In the genomic region with DNA sequence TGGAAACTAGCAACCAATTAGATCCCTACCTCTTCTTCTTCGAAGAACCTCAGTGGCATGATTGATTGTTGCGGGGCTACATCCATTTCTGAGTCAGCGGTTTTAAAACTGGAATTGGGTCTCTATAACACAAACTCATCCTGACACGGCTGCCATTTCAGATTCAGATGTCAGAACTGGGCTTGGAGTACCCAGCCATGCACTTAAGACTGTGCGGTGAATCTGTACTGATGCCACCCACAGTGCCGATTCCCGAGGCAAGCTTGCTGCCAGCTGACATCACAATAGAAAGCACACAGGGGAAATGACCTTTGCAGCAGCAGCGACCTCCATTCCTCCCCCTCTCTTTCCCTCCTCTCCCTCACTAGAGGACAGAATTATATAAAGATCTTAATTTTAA, we compare ENCODE assay signal across 24 mouse cellular contexts. TPM values are rescaled to one million over a fixed set of nuclear protein-coding genes. Genes with fewer than 3 reads are reported as not detected.
DNase-seq lines count a peak whose midpoint lies in the region; ATAC-seq lines count a peak whose summit lies in the region.
"Had no signal": no experiment of that assay in that cellular context is flagged by ENCODE, and none has a peak within 500 bp of the region (broad histone marks: within the 10 kb centered on the region; RNA-seq: fewer than 3 reads in every experiment).

No protein-coding gene starts in this region.

- H3K27me3 ChIP-seq in embryonic facial prominence, embryonic 14.5 days (replicated peaks; ENCODE audit: control insufficient read depth, insufficient read depth, low read length): no peaks in the 10 kb centered on the region; the same call in 1 of the 2 replicates
- H3K27me3 ChIP-seq in embryonic facial prominence, embryonic 10.5 days (replicated peaks; ENCODE audit: low read depth, poor library complexity, severe bottlenecking): no peaks in the 10 kb centered on the region
- no peaks in the 10 kb centered on the region for H3K27me3 ChIP-seq in midbrain, embryonic 10.5 days (ENCODE audit: low read depth, poor library complexity, severe bottlenecking)
- no peaks in the 10 kb centered on the region for H3K27me3 ChIP-seq in midbrain, embryonic 11.5 days (ENCODE audit: control insufficient read depth, insufficient read depth, low read length)
- H3K27me3 ChIP-seq: embryonic facial prominence, embryonic 12.5 days; forebrain, embryonic 12.5 days; hindbrain, embryonic 15.5 days had no signal

- WGBS in embryonic facial prominence, embryonic 14.5 days: 48% methylated on average over 8 of the region's 8 CpGs
- 53% methylated on average over 8 of the region's 8 CpGs for WGBS in embryonic facial prominence, embryonic 10.5 days
- WGBS in midbrain, embryonic 10.5 days: 55% methylated on average over 8 of the region's 8 CpGs
- WGBS in midbrain, embryonic 11.5 days: 45% methylated on average over 8 of the region's 8 CpGs

- no peaks in the 10 kb centered on the region for H3K4me1 ChIP-seq in embryonic facial prominence, embryonic 14.5 days (ENCODE audit: control insufficient read depth, insufficient read depth, low read length)
- no peaks in the 10 kb centered on the region; the same call in 1 of the 2 replicates for H3K4me1 ChIP-seq in embryonic facial prominence, embryonic 10.5 days
- peaks cover 7% of the 10 kb centered on the region for H3K4me1 ChIP-seq in midbrain, embryonic 10.5 days
- no peaks in the 10 kb centered on the region; the same call in 1 of the 2 replicates for H3K4me1 ChIP-seq in midbrain, embryonic 11.5 days (ENCODE audit: control insufficient read depth, insufficient read depth, low read length)
- H3K4me1 ChIP-seq: embryonic facial prominence, embryonic 12.5 days; heart, embryonic 13.5 days had no signal

- H3K9ac ChIP-seq in embryonic facial prominence, embryonic 14.5 days (ENCODE audit: low read depth, low read length): no peak overlapping the region
- H3K9ac ChIP-seq in midbrain, embryonic 11.5 days (ENCODE audit: low read length): no peak overlapping the region
- H3K9ac ChIP-seq: embryonic facial prominence, embryonic 12.5 days; forebrain, embryonic 12.5 days; heart, embryonic 13.5 days; hindbrain, embryonic 15.5 days had no signal

- H3K4me3 ChIP-seq in embryonic facial prominence, embryonic 14.5 days (ENCODE audit: low read depth, low read length): no peak overlapping the region
- no peak overlapping the region for H3K4me3 ChIP-seq in embryonic facial prominence, embryonic 10.5 days
- H3K4me3 ChIP-seq in midbrain, embryonic 10.5 days: no peak overlapping the region
- no peak overlapping the region for H3K4me3 ChIP-seq in midbrain, embryonic 11.5 days (ENCODE audit: low read depth, low read length)
- H3K4me3 ChIP-seq: embryonic facial prominence, embryonic 12.5 days; forebrain, embryonic 12.5 days; heart, embryonic 13.5 days; hindbrain, embryonic 15.5 days had no signal

- no peak overlapping the region for H3K4me2 ChIP-seq in embryonic facial prominence, embryonic 14.5 days (ENCODE audit: low read depth, low read length)
- no peak overlapping the region for H3K4me2 ChIP-seq in midbrain, embryonic 11.5 days
- H3K4me2 ChIP-seq: embryonic facial prominence, embryonic 12.5 days; forebrain, embryonic 12.5 days; heart, embryonic 13.5 days; hindbrain, embryonic 15.5 days had no signal

- H3K36me3 ChIP-seq in embryonic facial prominence, embryonic 14.5 days (ENCODE audit: control insufficient read depth, insufficient read depth, low read length): no peaks in the 10 kb centered on the region
- H3K36me3 ChIP-seq in embryonic facial prominence, embryonic 10.5 days (replicated peaks): no peaks in the 10 kb centered on the region
- H3K36me3 ChIP-seq in midbrain, embryonic 10.5 days: no peaks in the 10 kb centered on the region
- H3K36me3 ChIP-seq in midbrain, embryonic 11.5 days (ENCODE audit: control insufficient read depth, insufficient read depth, low read length): no peaks in the 10 kb centered on the region
- H3K36me3 ChIP-seq: embryonic facial prominence, embryonic 12.5 days; forebrain, embryonic 12.5 days; G1E; heart, embryonic 13.5 days; hindbrain, embryonic 15.5 days had no signal

- no peak for ATAC-seq in embryonic facial prominence, embryonic 14.5 days (ENCODE audit: low read depth)
- ATAC-seq in midbrain, embryonic 11.5 days (ENCODE audit: low FRiP score): no peak
- ATAC-seq: CD4-positive, CD25-positive, alpha-beta regulatory T cell, adult 4 months; forebrain, embryonic 16.5 days; intestine, embryonic 16.5 days had no signal

- DNase-seq in cerebellum, adult 9-11 months: peak; percentile 7
- DNase-seq in cerebellum, postnatal 36 days: no peak
- peak; percentile 5 for DNase-seq in embryonic facial prominence, embryonic 14.5 days (ENCODE audit: low spot score)
- no peak for DNase-seq in embryonic facial prominence, embryonic 10.5 days (ENCODE audit: low spot score)
- peak; percentile 13 for DNase-seq in midbrain, embryonic 10.5 days (ENCODE audit: low spot score)
- DNase-seq in midbrain, embryonic 11.5 days (ENCODE audit: low spot score, missing footprints): no peak
- no peak for DNase-seq in urinary bladder, postnatal 10 days (ENCODE audit: low spot score)
- DNase-seq: adrenal gland, adult 8-10 months; adrenal gland, postnatal 36 days; B cell, adult 2 months; cerebellum, adult 11-12 months; gastrocnemius, postnatal 36 days; heart, adult 11 months; heart, postnatal 36 days; kidney, adult 2 months had no signal

- no peak overlapping the region for H3K27ac ChIP-seq in embryonic facial prominence, embryonic 14.5 days (replicated peaks; ENCODE audit: low read depth, low read length)
- H3K27ac ChIP-seq in embryonic facial prominence, embryonic 10.5 days (replicated peaks): no peak overlapping the region
- H3K27ac ChIP-seq in midbrain, embryonic 10.5 days (replicated peaks): no peak overlapping the region
- no peak overlapping the region for H3K27ac ChIP-seq in midbrain, embryonic 11.5 days (ENCODE audit: low read depth, low read length)
- H3K27ac ChIP-seq: embryonic facial prominence, embryonic 12.5 days; forebrain, embryonic 12.5 days; heart, embryonic 13.5 days; hindbrain, embryonic 15.5 days had no signal

- H3K9me3 ChIP-seq in embryonic facial prominence, embryonic 14.5 days (ENCODE audit: control insufficient read depth, low read length): no peaks in the 10 kb centered on the region
- H3K9me3 ChIP-seq in embryonic facial prominence, embryonic 10.5 days: no peaks in the 10 kb centered on the region
- H3K9me3 ChIP-seq in midbrain, embryonic 10.5 days (replicated peaks): no peaks in the 10 kb centered on the region
- H3K9me3 ChIP-seq in midbrain, embryonic 11.5 days (ENCODE audit: control insufficient read depth, low read length): no peaks in the 10 kb centered on the region
- H3K9me3 ChIP-seq: embryonic facial prominence, embryonic 12.5 days; forebrain, embryonic 12.5 days; heart, embryonic 13.5 days; hindbrain, embryonic 15.5 days had no signal

RNA-seq across cellular contexts. Expression of a gene that starts 47.6 kb away (rescaled TPM):
- polyA plus RNA-seq in embryonic facial prominence, embryonic 14.5 days (2014; fragmentation: Nextera tagmentation; extraction: Ambion mirVana): 1.1 and 2.0 TPM in 2 replicates
- polyA plus RNA-seq in embryonic facial prominence, embryonic 10.5 days (2016; fragmentation: Nextera tagmentation; extraction: Ambion mirVana): 1.5 and 1.6 TPM in 2 replicates
- polyA plus RNA-seq in midbrain, embryonic 10.5 days (2016; fragmentation: Nextera tagmentation; extraction: Ambion mirVana): 1.4 and 1.7 TPM in 2 replicates
- polyA plus RNA-seq in midbrain, embryonic 11.5 days (2014; fragmentation: Nextera tagmentation; extraction: Ambion mirVana): 1.4 and 2.8 TPM in 2 replicates
- polyA plus RNA-seq: CD4-positive, CD25-positive, alpha-beta regulatory T cell, adult 4 months; G1E; heart, postnatal 0 days had no signal

Comparison
In these comparisons a context has a peak if more than half of its experiments do, and no peak if none do; other contexts are left out.
1. DNase-seq: peak in cerebellum, adult 9-11 months (single experiment), embryonic facial prominence, embryonic 14.5 days (single experiment) and midbrain, embryonic 10.5 days (single experiment); none in cerebellum, postnatal 36 days (0 of 2), embryonic facial prominence, embryonic 10.5 days (single experiment), midbrain, embryonic 11.5 days (single experiment) and urinary bladder, postnatal 10 days (single experiment).